Mouse (Mus musculus) embryonic fibroblast, embryonic 13.5 days (primary cell): ENCODE data around the gene Cgref1. TPM values are rescaled to one million over a fixed set of nuclear protein-coding genes. Genes with fewer than 3 reads are reported as not detected.

ENCODE experiments used
- H3K27ac ChIP-seq: 2 replicates; pipeline ENCODE4 v1.5.1; 2012; ENCODE audit warnings: low read length, control low read depth, inconsistent platforms; ENCODE audit not compliant: insufficient read depth
- H3K4me1 ChIP-seq: 2 replicates; pipeline ENCODE4 v1.6.1; 2011; ENCODE audit warnings: low read length; ENCODE audit not compliant: control insufficient read depth, insufficient read depth
- H3K4me3 ChIP-seq: 2 replicates; pipeline ENCODE4 v1.5.1; 2011; ENCODE audit warnings: mild to moderate bottlenecking, control low read depth, low read length; ENCODE audit not compliant: insufficient read depth
- CTCF ChIP-seq: IDR thresholded peaks from 2 replicates; pipeline ENCODE4 v1.5.1; 2011; ENCODE audit warnings: mild to moderate bottlenecking, control low read depth, low read length, moderate library complexity, borderline replicate concordance; ENCODE audit not compliant: insufficient read depth
- POLR2A ChIP-seq: IDR thresholded peaks from 2 replicates; pipeline ENCODE4 v1.6.1; 2011; ENCODE audit warnings: low read depth, mild to moderate bottlenecking, control low read depth, low read length, moderate library complexity
- polyA plus RNA-seq: library from polyadenylated mRNA; stranded (reverse); fragments of >200 nt; gene quantifications from 2 replicates; pipeline ENCODE4 v1.2.4, GENCODE M21; 2011; ENCODE audit warnings: low read depth; ENCODE audit not compliant: missing spikeins, insufficient read length

Cgref1 gene
- polyA plus RNA-seq, 1 experiment = 14.4 TPM

GRCm38 (mm10) chr5:30889088-30889754 lies 56.2 kb downstream of the Cgref1 start:
- TF ChIP-seq CTCF (no peak), POLR2A (peak; percentile 55)
- H3K27ac ChIP-seq = peak overlapping the region; percentile 76
- H3K4me1 ChIP-seq = peaks cover 7% of the 10 kb centered on the region; the same call in 1 of the 2 replicates
- peak overlapping the region; percentile 64 for H3K4me3 ChIP-seq

GRCm38 (mm10) chr5:30888337-30889087 lies 56.9 kb downstream of the Cgref1 start, which contains the start of gene Agbl5:
Agbl5 (plus strand) TSS chr5:30888694.
- TF ChIP-seq POLR2A (no peak), CTCF (no peak)
- H3K4me1 ChIP-seq = peaks cover 7% of the 10 kb centered on the region; the same call in 1 of the 2 replicates
- peak within 1 kb of the TSS; percentile 64 for H3K4me3 ChIP-seq
- H3K27ac ChIP-seq = peak within 1 kb of the TSS; percentile 76

GRCm38 (mm10) chr5:30887858-30888336 lies 57.5 kb downstream of the Cgref1 start:
- peaks cover 7% of the 10 kb centered on the region; the same call in 1 of the 2 replicates for H3K4me1 ChIP-seq

GRCm38 (mm10) chr5:30887331-30887761 lies 58.0 kb downstream of the Cgref1 start:
- TF ChIP-seq POLR2A = peak; percentile 70
- TF ChIP-seq CTCF = no peak
- H3K27ac ChIP-seq = peak overlapping the region; percentile 70
- H3K4me3 ChIP-seq = peak overlapping the region; percentile 58
- peaks cover 7% of the 10 kb centered on the region; the same call in 1 of the 2 replicates for H3K4me1 ChIP-seq

More at GRCm38 (mm10) chr5:30887858-30888336, 57.5 kb downstream of the Cgref1 start:
- H3K4me3 ChIP-seq = peak overlapping the region; percentile 58
- H3K27ac ChIP-seq = peak overlapping the region; percentile 70
- TF ChIP-seq POLR2A (no peak), CTCF (no peak)

- Histone ChIP-seq H3K27ac (no peak overlapping the region), H3K4me3 (peak overlapping the region; percentile 58)
- TF ChIP-seq CTCF (no peak), POLR2A (no peak)
Observed at GRCm38 (mm10) chr5:30886731-30887130, 58.7 kb downstream of the Cgref1 start.

GRCm38 (mm10) chr5:30886209-30886608 lies 59.2 kb downstream of the Cgref1 start:
- Histone ChIP-seq H3K27ac (no peak overlapping the region), H3K4me3 (no peak overlapping the region), H3K4me1 (peaks cover 7% of the 10 kb centered on the region; the same call in 1 of the 2 replicates)
- no peak for TF ChIP-seq POLR2A
- TF ChIP-seq CTCF = no peak

More at GRCm38 (mm10) chr5:30886731-30887130, 58.7 kb downstream of the Cgref1 start:
- peaks cover 7% of the 10 kb centered on the region; the same call in 1 of the 2 replicates for H3K4me1 ChIP-seq

Other genes starting within 250 kb of the Cgref1 start
- gene Dpysl5, start 234.0 kb downstream of the Cgref1 start, polyA plus RNA-seq = 0.13 TPM in 1 of 2 replicates, not detected in the other
- gene Mapre3, start 130.9 kb downstream of the Cgref1 start, polyA plus RNA-seq = 24.3 and 26.8 TPM in 2 replicates
- gene Tmem214, start 77.6 kb downstream of the Cgref1 start, polyA plus RNA-seq = 102 and 122 TPM in 2 replicates
- gene Agbl5, start 56.9 kb downstream of the Cgref1 start, polyA plus RNA-seq = 7.2 and 17.0 TPM in 2 replicates
- gene Ost4, start 37.8 kb downstream of the Cgref1 start, polyA plus RNA-seq = 335 and 354 TPM in 2 replicates
- gene Emilin1, start 32.2 kb downstream of the Cgref1 start, polyA plus RNA-seq = 85.9 and 98.0 TPM in 2 replicates
- gene Khk, start 24.2 kb downstream of the Cgref1 start, polyA plus RNA-seq = 11.4 and 12.4 TPM in 2 replicates
- gene Preb, start 14.8 kb upstream of the Cgref1 start, polyA plus RNA-seq = 91.6 and 95.3 TPM in 2 replicates
- not detected in 2 replicates for gene Tcf23, start 23.1 kb upstream of the Cgref1 start, polyA plus RNA-seq
- gene Atraid, start 102.7 kb upstream of the Cgref1 start, polyA plus RNA-seq = 97.2 and 110 TPM in 2 replicates
- gene Slc5a6, start 103.3 kb upstream of the Cgref1 start, polyA plus RNA-seq = 3.3 and 6.2 TPM in 2 replicates
- gene Cad, start 109.2 kb upstream of the Cgref1 start, polyA plus RNA-seq = 32.6 and 39.5 TPM in 2 replicates
- gene Dnajc5g, start 160.7 kb upstream of the Cgref1 start, polyA plus RNA-seq = not detected in 2 replicates
- gene Slc30a3, start 162.6 kb upstream of the Cgref1 start, polyA plus RNA-seq = not detected in 2 replicates
- gene Trim54, start 171.1 kb upstream of the Cgref1 start, polyA plus RNA-seq = not detected in 2 replicates
- gene Ucn, start 193.2 kb upstream of the Cgref1 start, polyA plus RNA-seq = not detected in 2 replicates
- 54.0 and 57.7 TPM in 2 replicates for gene Mpv17, start 208.7 kb upstream of the Cgref1 start, polyA plus RNA-seq
- 2.7 and 3.8 TPM in 2 replicates for gene Gm29609, start 234.3 kb upstream of the Cgref1 start, polyA plus RNA-seq
- gene Gtf3c2, start 234.6 kb upstream of the Cgref1 start, polyA plus RNA-seq = 51.0 and 69.2 TPM in 2 replicates
- 91.9 and 113 TPM in 2 replicates for gene Snx17, start 247.6 kb upstream of the Cgref1 start, polyA plus RNA-seq
- gene Eif2b4, start 247.8 kb upstream of the Cgref1 start, polyA plus RNA-seq = 19.8 and 21.6 TPM in 2 replicates